Mouse (Mus musculus) urinary bladder, postnatal 10 days (tissue): ENCODE measurements around the gene Mrps30.
"Not testable (repeated sequence)": the region's sequence is repeated elsewhere in the genome, so short reads cannot be mapped to it uniquely, and the experiment has no call there.

Experiments
- DNase-seq: peaks from one replicate; pipeline ENCODE4 v3.0.0; 2022; ENCODE audit warnings: low spot score

Gene Mrps30

DNA sequence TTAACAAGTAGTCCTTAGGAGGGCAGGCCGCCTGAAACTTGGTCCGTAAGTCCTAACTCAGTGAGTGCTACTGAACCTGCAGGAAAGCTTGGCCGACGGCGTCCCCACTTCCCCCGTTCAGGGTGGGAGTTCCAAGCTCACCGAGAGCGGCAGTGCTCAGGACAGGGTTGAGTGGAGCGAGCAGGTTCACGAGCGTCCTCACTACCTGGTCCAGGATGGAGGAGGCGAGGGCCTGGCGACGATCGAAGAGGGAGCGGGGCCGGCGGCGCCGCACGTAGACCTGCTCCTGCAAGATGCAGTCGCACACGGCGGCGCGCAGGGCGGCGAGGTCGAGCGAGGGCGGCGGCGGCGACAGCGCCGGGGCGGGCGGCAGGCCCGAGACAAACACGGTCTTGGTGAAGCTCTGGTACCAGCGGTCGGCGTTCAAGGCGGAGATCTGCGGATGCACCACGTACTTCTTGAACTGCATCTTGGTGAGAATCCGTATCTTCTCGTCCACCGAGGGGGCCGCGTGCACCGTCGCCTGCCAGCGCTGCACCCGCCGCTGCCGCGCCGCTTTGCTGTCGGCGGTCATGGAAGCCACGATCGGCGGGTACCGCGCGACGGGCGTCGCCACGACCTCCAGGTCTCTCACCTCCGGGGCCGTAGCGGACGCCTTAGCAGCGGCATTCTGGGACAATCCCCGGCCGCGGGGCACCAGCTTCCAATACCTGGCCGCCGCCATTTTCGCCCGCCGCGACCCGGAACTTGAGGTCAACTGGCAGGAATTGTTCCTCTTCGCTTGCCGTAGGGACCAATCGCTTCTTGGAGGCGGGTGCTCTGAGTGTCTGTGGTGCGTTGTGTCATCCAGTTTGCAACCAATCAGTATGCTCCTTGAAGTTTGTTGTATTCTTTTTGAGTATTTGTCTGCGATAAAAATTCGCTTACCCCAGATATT is at the start of gene Mrps30, which contains the start of gene B430218F22Rik:
TSS of gene Mrps30 (minus strand) at position 742 of the 937 bp plus-strand sequence.
TSS of gene B430218F22Rik (plus strand) at position 120 of the 937 bp plus-strand sequence.
- DNase-seq = peak; percentile 87

- no peak for DNase-seq
These were observed 33.8 kb upstream of the Mrps30 start for GRCm38 (mm10) chr13:118420847-118421246.

- no peak for DNase-seq
These were observed 33.4 kb upstream of the Mrps30 start for GRCm38 (mm10) chr13:118420408-118420807.

- DNase-seq = no peak
These were observed 31.1 kb upstream of the Mrps30 start for GRCm38 (mm10) chr13:118418163-118418562.

- DNase-seq = no peak
These were observed 24.4 kb upstream of the Mrps30 start for GRCm38 (mm10) chr13:118411297-118411992.

DNA sequence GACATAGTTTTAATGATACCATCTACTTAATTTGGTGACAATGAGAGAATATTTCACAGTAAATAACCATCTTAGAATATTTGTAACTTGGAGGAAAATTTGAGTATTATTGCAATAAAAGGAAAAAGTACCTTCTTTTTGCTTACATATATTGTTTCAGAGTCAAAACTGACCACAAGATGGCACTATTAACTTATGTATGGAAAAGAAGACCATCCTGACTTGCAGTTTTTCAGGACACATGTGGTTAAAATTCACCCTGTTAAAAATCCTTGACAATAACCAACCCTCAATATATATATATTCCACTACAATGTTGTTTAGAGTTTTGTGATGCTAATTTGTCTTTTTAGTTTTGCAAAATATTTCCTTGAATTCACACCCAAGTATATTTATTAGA is 16.5 kb upstream of the Mrps30 start:
- no peak for DNase-seq

GRCm38 (mm10) chr13:118400340-118400739 is 13.3 kb upstream of the Mrps30 start:
- no peak for DNase-seq

GRCm38 (mm10) chr13:118395803-118396202 is 8.8 kb upstream of the Mrps30 start:
- DNase-seq = no peak

DNA sequence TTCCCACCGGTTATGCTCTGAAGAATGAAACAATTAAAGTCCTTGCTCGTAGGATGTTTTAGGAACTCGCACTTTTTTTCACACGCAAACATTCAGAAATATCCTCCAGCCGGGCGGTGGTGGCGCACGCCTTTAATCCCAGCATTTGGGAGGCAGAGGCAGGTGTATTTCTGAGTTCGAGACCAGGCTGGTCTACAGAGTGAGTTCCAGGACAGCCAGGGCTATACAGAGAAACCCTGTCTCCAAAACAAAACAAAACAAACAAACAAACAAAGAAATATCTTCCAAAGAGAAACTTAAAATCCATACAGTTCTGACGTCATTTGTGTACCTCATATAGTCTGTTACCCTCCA is 373 bp upstream of the Mrps30 start:
- DNase-seq = not testable (repeated sequence)

DNA sequence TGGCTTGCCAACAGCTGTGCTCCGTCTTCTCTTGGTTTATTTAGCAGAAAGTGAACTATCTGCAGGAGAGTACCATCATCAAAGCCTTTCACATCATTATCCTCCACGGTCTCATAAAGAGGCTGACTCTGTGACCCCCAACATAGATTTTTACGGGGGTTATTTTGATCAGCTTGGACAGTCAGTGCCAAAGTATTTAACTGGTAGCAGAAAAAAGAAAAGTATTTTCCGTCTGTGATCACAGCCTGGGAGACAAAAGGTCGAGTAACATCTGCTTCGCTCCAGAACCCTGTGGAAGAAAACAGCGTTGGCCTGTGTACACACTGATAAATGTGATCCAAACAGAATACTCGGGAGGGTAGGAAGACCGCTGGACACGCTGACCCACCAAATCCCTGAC is 6.7 kb downstream of the Mrps30 start:
- no peak for DNase-seq

GRCm38 (mm10) chr13:118379155-118379554 is 7.9 kb downstream of the Mrps30 start:
- DNase-seq = no peak

GRCm38 (mm10) chr13:118372871-118373270 is 14.2 kb downstream of the Mrps30 start:
- no peak for DNase-seq

- no peak for DNase-seq
These were observed 21.3 kb downstream of the Mrps30 start for GRCm38 (mm10) chr13:118365774-118366173.

GRCm38 (mm10) chr13:118363342-118363741 is 23.7 kb downstream of the Mrps30 start:
- DNase-seq = no peak

- no peak for DNase-seq
These were observed 36.2 kb downstream of the Mrps30 start for GRCm38 (mm10) chr13:118350870-118351269.

- no peak for DNase-seq
These were observed 36.8 kb downstream of the Mrps30 start for GRCm38 (mm10) chr13:118350257-118350656.
